Mouse (Mus musculus): ENCODE data around the gene 1810065E05Rik. TPM values are rescaled to one million over a fixed set of nuclear protein-coding genes. Genes with fewer than 3 reads are reported as not detected.

The 1810065E05Rik gene
- polyA plus RNA-seq (2014; fragmentation: Nextera tagmentation; extraction: Ambion mirVana): not detected in 2 replicates

GRCm38 (mm10) chr11:58420815-58421214 is at the start of gene 1810065E05Rik:
Gene 1810065E05Rik, plus strand, starts transcription at chr11:58421111.
- Histone ChIP-seq H3K4me2 (ENCODE audit: low read depth, low read length) (no peak within 1 kb of the TSS), H3K27me3 (ENCODE audit: control insufficient read depth, insufficient read depth, low read length) (no peaks in the 10 kb centered on the region), H3K9ac (replicated peaks; ENCODE audit: low read depth, low read length) (no peak within 1 kb of the TSS), H3K27ac (ENCODE audit: low read depth, low read length) (no peak within 1 kb of the TSS), H3K36me3 (ENCODE audit: control insufficient read depth, insufficient read depth, low read length) (no peaks in the 10 kb centered on the region), H3K4me1 (ENCODE audit: control insufficient read depth, insufficient read depth, low read length) (no peaks in the 10 kb centered on the region), H3K4me3 (ENCODE audit: low read depth, low read length) (no peak within 1 kb of the TSS), H3K9me3 (ENCODE audit: control insufficient read depth, low read length) (no peaks in the 10 kb centered on the region)
- WGBS: 36% methylated on average over 1 of the region's 1 CpGs
- ATAC-seq (ENCODE audit: low read depth): no peak

GRCm38 (mm10) chr11:58377273-58377672 is 43.6 kb upstream of the 1810065E05Rik start:
- no peak overlapping the region for H3K4me3 ChIP-seq (ENCODE audit: low read depth, low read length)
- no peaks in the 10 kb centered on the region for H3K4me1 ChIP-seq (ENCODE audit: control insufficient read depth, insufficient read depth, low read length)
- no peak overlapping the region for H3K4me2 ChIP-seq (ENCODE audit: low read depth, low read length)
- 73% methylated on average over 2 of the region's 2 CpGs for WGBS
- H3K9ac ChIP-seq (replicated peaks; ENCODE audit: low read depth, low read length): no peak overlapping the region
- no peaks in the 10 kb centered on the region for H3K9me3 ChIP-seq (ENCODE audit: control insufficient read depth, low read length)
- no peaks in the 10 kb centered on the region for H3K36me3 ChIP-seq (ENCODE audit: control insufficient read depth, insufficient read depth, low read length)
- H3K27me3 ChIP-seq (ENCODE audit: control insufficient read depth, insufficient read depth, low read length): no peaks in the 10 kb centered on the region
- no peak overlapping the region for H3K27ac ChIP-seq (ENCODE audit: low read depth, low read length)
- ATAC-seq (ENCODE audit: low read depth): no peak

- ATAC-seq (ENCODE audit: low read depth): no peak
Observed at GRCm38 (mm10) chr11:58377686-58378085, 43.2 kb upstream of the 1810065E05Rik start.

GRCm38 (mm10) chr11:58378763-58379278 is 42.1 kb upstream of the 1810065E05Rik start, which contains the start of gene Lypd8:
Gene Lypd8, plus strand, starts transcription at chr11:58379043.
- Histone ChIP-seq H3K4me2 (ENCODE audit: low read depth, low read length) (no peak within 1 kb of the TSS), H3K9ac (replicated peaks; ENCODE audit: low read depth, low read length) (no peak within 1 kb of the TSS), H3K4me1 (ENCODE audit: control insufficient read depth, insufficient read depth, low read length) (no peaks in the 10 kb centered on the region), H3K27ac (ENCODE audit: low read depth, low read length) (no peak within 1 kb of the TSS), H3K36me3 (ENCODE audit: control insufficient read depth, insufficient read depth, low read length) (no peaks in the 10 kb centered on the region), H3K9me3 (ENCODE audit: control insufficient read depth, low read length) (no peaks in the 10 kb centered on the region), H3K4me3 (ENCODE audit: low read depth, low read length) (no peak within 1 kb of the TSS), H3K27me3 (ENCODE audit: control insufficient read depth, insufficient read depth, low read length) (no peaks in the 10 kb centered on the region)
- WGBS: 90% methylated on average over 3 of the region's 3 CpGs
- no peak for ATAC-seq (ENCODE audit: low read depth)

More at GRCm38 (mm10) chr11:58377686-58378085, 43.2 kb upstream of the 1810065E05Rik start:
- Histone ChIP-seq H3K36me3 (ENCODE audit: control insufficient read depth, insufficient read depth, low read length) (no peaks in the 10 kb centered on the region), H3K4me3 (ENCODE audit: low read depth, low read length) (no peak overlapping the region), H3K9ac (replicated peaks; ENCODE audit: low read depth, low read length) (no peak overlapping the region), H3K27ac (ENCODE audit: low read depth, low read length) (no peak overlapping the region), H3K4me2 (ENCODE audit: low read depth, low read length) (no peak overlapping the region), H3K27me3 (ENCODE audit: control insufficient read depth, insufficient read depth, low read length) (no peaks in the 10 kb centered on the region), H3K9me3 (ENCODE audit: control insufficient read depth, low read length) (no peaks in the 10 kb centered on the region), H3K4me1 (ENCODE audit: control insufficient read depth, insufficient read depth, low read length) (no peaks in the 10 kb centered on the region)
- WGBS: 88% methylated on average over 1 of the region's 1 CpGs

GRCm38 (mm10) chr11:58379516-58379915 is 41.4 kb upstream of the 1810065E05Rik start:
- Histone ChIP-seq H3K4me3 (ENCODE audit: low read depth, low read length) (no peak overlapping the region), H3K27me3 (ENCODE audit: control insufficient read depth, insufficient read depth, low read length) (no peaks in the 10 kb centered on the region), H3K4me2 (ENCODE audit: low read depth, low read length) (no peak overlapping the region), H3K9ac (replicated peaks; ENCODE audit: low read depth, low read length) (no peak overlapping the region), H3K27ac (ENCODE audit: low read depth, low read length) (no peak overlapping the region), H3K9me3 (ENCODE audit: control insufficient read depth, low read length) (no peaks in the 10 kb centered on the region), H3K36me3 (ENCODE audit: control insufficient read depth, insufficient read depth, low read length) (no peaks in the 10 kb centered on the region), H3K4me1 (ENCODE audit: control insufficient read depth, insufficient read depth, low read length) (no peaks in the 10 kb centered on the region)
- WGBS: 93% methylated on average over 1 of the region's 1 CpGs
- ATAC-seq (ENCODE audit: low read depth): no peak

- Histone ChIP-seq H3K9ac (replicated peaks; ENCODE audit: low read depth, low read length) (no peak overlapping the region), H3K36me3 (ENCODE audit: control insufficient read depth, insufficient read depth, low read length) (no peaks in the 10 kb centered on the region), H3K27me3 (ENCODE audit: control insufficient read depth, insufficient read depth, low read length) (no peaks in the 10 kb centered on the region), H3K27ac (ENCODE audit: low read depth, low read length) (no peak overlapping the region), H3K4me2 (ENCODE audit: low read depth, low read length) (no peak overlapping the region), H3K9me3 (ENCODE audit: control insufficient read depth, low read length) (no peaks in the 10 kb centered on the region), H3K4me1 (ENCODE audit: control insufficient read depth, insufficient read depth, low read length) (no peaks in the 10 kb centered on the region), H3K4me3 (ENCODE audit: low read depth, low read length) (no peak overlapping the region)
- no peak for ATAC-seq (ENCODE audit: low read depth)
- 92% methylated on average over 6 of the region's 6 CpGs for WGBS
Observed at GRCm38 (mm10) chr11:58382471-58382870, 38.4 kb upstream of the 1810065E05Rik start.

- peak; percentile 89; the same call in 1 of the 2 replicates for ATAC-seq (ENCODE audit: low read depth)
- Histone ChIP-seq H3K9me3 (ENCODE audit: control insufficient read depth, low read length) (no peaks in the 10 kb centered on the region), H3K27me3 (ENCODE audit: control insufficient read depth, insufficient read depth, low read length) (no peaks in the 10 kb centered on the region), H3K4me2 (ENCODE audit: low read depth, low read length) (no peak overlapping the region), H3K27ac (ENCODE audit: low read depth, low read length) (no peak overlapping the region), H3K9ac (replicated peaks; ENCODE audit: low read depth, low read length) (no peak overlapping the region), H3K4me1 (ENCODE audit: control insufficient read depth, insufficient read depth, low read length) (peaks cover 8% of the 10 kb centered on the region; the same call in 1 of the 2 replicates), H3K4me3 (ENCODE audit: low read depth, low read length) (no peak overlapping the region), H3K36me3 (ENCODE audit: control insufficient read depth, insufficient read depth, low read length) (no peaks in the 10 kb centered on the region)
- WGBS: 50% methylated on average over 6 of the region's 6 CpGs
Observed at GRCm38 (mm10) chr11:58399985-58400645, 20.8 kb upstream of the 1810065E05Rik start.

GRCm38 (mm10) chr11:58400655-58401054 is 20.3 kb upstream of the 1810065E05Rik start:
- 40% methylated on average over 5 of the region's 5 CpGs for WGBS
- Histone ChIP-seq H3K4me2 (ENCODE audit: low read depth, low read length) (0 out of 2 replicates have a peak overlapping the region, but pooled peaks have one; percentile 14), H3K27ac (ENCODE audit: low read depth, low read length) (peak overlapping the region; percentile 44; the same call in 1 of the 2 replicates)

GRCm38 (mm10) chr11:58408066-58408465 is 12.8 kb upstream of the 1810065E05Rik start:
- WGBS: 62% methylated on average over 3 of the region's 3 CpGs
- ATAC-seq (ENCODE audit: low read depth): no peak
- Histone ChIP-seq H3K4me3 (ENCODE audit: low read depth, low read length) (no peak overlapping the region), H3K27ac (ENCODE audit: low read depth, low read length) (no peak overlapping the region), H3K4me1 (ENCODE audit: control insufficient read depth, insufficient read depth, low read length) (no peaks in the 10 kb centered on the region), H3K27me3 (ENCODE audit: control insufficient read depth, insufficient read depth, low read length) (no peaks in the 10 kb centered on the region), H3K36me3 (ENCODE audit: control insufficient read depth, insufficient read depth, low read length) (no peaks in the 10 kb centered on the region), H3K9me3 (ENCODE audit: control insufficient read depth, low read length) (no peaks in the 10 kb centered on the region), H3K9ac (replicated peaks; ENCODE audit: low read depth, low read length) (no peak overlapping the region), H3K4me2 (ENCODE audit: low read depth, low read length) (no peak overlapping the region)

More at GRCm38 (mm10) chr11:58400655-58401054, 20.3 kb upstream of the 1810065E05Rik start:
- Histone ChIP-seq H3K4me1 (ENCODE audit: control insufficient read depth, insufficient read depth, low read length) (peaks cover 8% of the 10 kb centered on the region; the same call in 1 of the 2 replicates), H3K9me3 (ENCODE audit: control insufficient read depth, low read length) (no peaks in the 10 kb centered on the region), H3K9ac (replicated peaks; ENCODE audit: low read depth, low read length) (no peak overlapping the region), H3K36me3 (ENCODE audit: control insufficient read depth, insufficient read depth, low read length) (no peaks in the 10 kb centered on the region), H3K4me3 (ENCODE audit: low read depth, low read length) (no peak overlapping the region), H3K27me3 (ENCODE audit: control insufficient read depth, insufficient read depth, low read length) (no peaks in the 10 kb centered on the region)
- peak; percentile 38; the same call in 1 of the 2 replicates for ATAC-seq (ENCODE audit: low read depth)

Measured in neural tube, embryonic 14.5 days (tissue).